ENCODE assay signal across 8 mouse cellular contexts in the genomic region with DNA sequence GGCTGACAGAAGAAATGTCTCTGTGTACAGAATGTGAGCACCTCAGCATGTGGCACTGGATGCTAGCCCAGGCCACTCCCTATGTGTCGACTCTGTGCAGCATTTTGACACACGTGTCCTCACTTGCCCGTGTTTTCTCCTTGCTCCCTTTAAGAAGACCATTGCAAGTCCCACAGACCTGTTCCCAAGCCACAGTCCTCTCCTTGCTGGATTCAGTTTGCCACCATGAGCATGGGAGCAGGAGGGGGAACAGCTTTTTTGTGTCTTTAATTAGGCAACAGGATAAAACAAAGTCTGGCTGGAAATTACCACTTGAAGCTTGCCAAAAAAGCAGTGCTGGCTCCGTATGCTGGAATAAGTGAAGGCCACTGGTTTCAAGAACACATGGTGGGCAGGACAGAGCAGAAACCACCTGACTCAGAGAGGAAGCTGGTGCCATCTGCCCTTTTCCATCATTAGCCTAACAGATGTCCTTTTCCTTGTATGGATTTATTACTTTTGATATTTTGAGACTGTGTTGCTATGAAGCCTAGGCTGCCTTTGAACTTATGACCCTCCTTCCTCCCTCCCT. TPM values are rescaled to one million over a fixed set of nuclear protein-coding genes. Genes with fewer than 3 reads are reported as not detected.
DNase-seq lines count a peak whose midpoint lies in the region; ATAC-seq and TF ChIP-seq lines count a peak whose summit lies in the region.

No protein-coding gene starts in this region.

- 62% methylated on average over 4 of the region's 4 CpGs for WGBS in hindbrain, embryonic 13.5 days
- 53% methylated on average over 4 of the region's 4 CpGs for WGBS in hindbrain, embryonic 14.5 days
- WGBS in liver, embryonic 11.5 days, result 77% methylated on average over 4 of the region's 4 CpGs

- peaks cover 21% of the 10 kb centered on the region for H3K36me3 ChIP-seq in hindbrain, embryonic 13.5 days
- H3K36me3 ChIP-seq in hindbrain, embryonic 14.5 days (replicated peaks; ENCODE audit: control insufficient read depth, insufficient read depth), result peaks cover 19% of the 10 kb centered on the region
- peaks cover 19% of the 10 kb centered on the region for H3K36me3 ChIP-seq in C2C12 (ENCODE audit: control insufficient read depth, insufficient read depth)
- H3K36me3 ChIP-seq in liver, embryonic 11.5 days (ENCODE audit: control insufficient read depth, insufficient read depth, low read length), result peaks cover 5% of the 10 kb centered on the region

- no peak overlapping the region for H3K4me3 ChIP-seq in hindbrain, embryonic 13.5 days
- H3K4me3 ChIP-seq in hindbrain, embryonic 14.5 days (replicated peaks; ENCODE audit: low read length), result no peak overlapping the region
- no peak overlapping the region for H3K4me3 ChIP-seq in C2C12 (ENCODE audit: insufficient read depth, poor library complexity, severe bottlenecking)
- no peak overlapping the region for H3K4me3 ChIP-seq in layer of hippocampus, adult 2 months
- no peak overlapping the region for H3K4me3 ChIP-seq in liver, embryonic 11.5 days (ENCODE audit: low read depth, low read length)

- H3K79me2 ChIP-seq in C2C12 (ENCODE audit: control insufficient read depth, insufficient read depth), result no peaks in the 10 kb centered on the region

- TF ChIP-seq CTCF in C2C12 (IDR thresholded peaks at IDR 0.05; ENCODE audit: control insufficient read depth, insufficient read depth, insufficient read length), result no peak
- TF ChIP-seq CTCF in layer of hippocampus, adult 2 months (conservative IDR thresholded peaks at IDR 0.05), result no peak

- peak overlapping the region; percentile 13; the same call in 1 of the 2 replicates for H3K27ac ChIP-seq in hindbrain, embryonic 13.5 days
- H3K27ac ChIP-seq in hindbrain, embryonic 14.5 days, result no peak overlapping the region
- peak overlapping the region; percentile 46; the same call in 1 of the 2 replicates for H3K27ac ChIP-seq in layer of hippocampus, adult 2 months
- no peak overlapping the region for H3K27ac ChIP-seq in liver, embryonic 11.5 days (ENCODE audit: low read depth, low read length)

- no peak overlapping the region for H3K4me2 ChIP-seq in hindbrain, embryonic 13.5 days
- no peak overlapping the region for H3K4me2 ChIP-seq in hindbrain, embryonic 14.5 days (replicated peaks)
- H3K4me2 ChIP-seq in liver, embryonic 11.5 days, result no peak overlapping the region

- DNase-seq in hindbrain, embryonic 14.5 days (ENCODE audit: low spot score), result no peak
- peak; percentile 38 to 77 for DNase-seq in layer of hippocampus, adult 2 months (ENCODE audit: low spot score in 2 of 2)
- no peak for DNase-seq in liver, embryonic 11.5 days (ENCODE audit: low spot score)
- DNase-seq in gastrocnemius, postnatal 4 days (ENCODE audit: low spot score in 2 of 2), result no peak
- DNase-seq in right cerebral cortex, postnatal 14 days, result no peak

- no peak overlapping the region for H3ac ChIP-seq in C2C12 (ENCODE audit: control insufficient read depth, insufficient read length, low read depth)

- H3K79me3 ChIP-seq in C2C12 (ENCODE audit: low read depth), result no peaks in the 10 kb centered on the region

- no peaks in the 10 kb centered on the region for H3K27me3 ChIP-seq in hindbrain, embryonic 13.5 days
- H3K27me3 ChIP-seq in hindbrain, embryonic 14.5 days (ENCODE audit: control insufficient read depth, insufficient read depth, low read length), result no peaks in the 10 kb centered on the region
- no peaks in the 10 kb centered on the region for H3K27me3 ChIP-seq in C2C12 (ENCODE audit: control insufficient read depth, insufficient read depth, insufficient read length)
- H3K27me3 ChIP-seq in liver, embryonic 11.5 days (replicated peaks; ENCODE audit: control insufficient read depth, insufficient read depth, low read length), result no peaks in the 10 kb centered on the region

- H3K9ac ChIP-seq in hindbrain, embryonic 13.5 days, result no peak overlapping the region
- no peak overlapping the region; the same call in 1 of the 2 replicates for H3K9ac ChIP-seq in hindbrain, embryonic 14.5 days
- no peak overlapping the region for H3K9ac ChIP-seq in liver, embryonic 11.5 days (ENCODE audit: low read depth, low read length)

- H3K4me1 ChIP-seq in hindbrain, embryonic 13.5 days (replicated peaks), result peaks cover 41% of the 10 kb centered on the region
- H3K4me1 ChIP-seq in hindbrain, embryonic 14.5 days (replicated peaks; ENCODE audit: control insufficient read depth, insufficient read depth, low read length), result peaks cover 3% of the 10 kb centered on the region
- no peaks in the 10 kb centered on the region for H3K4me1 ChIP-seq in liver, embryonic 11.5 days (replicated peaks; ENCODE audit: control insufficient read depth, insufficient read depth, low read length)

- no peaks in the 10 kb centered on the region for H3K9me3 ChIP-seq in hindbrain, embryonic 13.5 days
- H3K9me3 ChIP-seq in hindbrain, embryonic 14.5 days (ENCODE audit: control insufficient read depth, low read length), result no peaks in the 10 kb centered on the region
- H3K9me3 ChIP-seq in liver, embryonic 11.5 days (ENCODE audit: control insufficient read depth, low read length), result no peaks in the 10 kb centered on the region

- ATAC-seq in hindbrain, embryonic 13.5 days (ENCODE audit: low FRiP score), result no peak
- ATAC-seq in hindbrain, embryonic 14.5 days (ENCODE audit: low FRiP score), result no peak
- ATAC-seq in cerebellum, adult (ENCODE audit: insufficient number of reproducible peaks, low FRiP score, low TSS enrichment), result peak; percentile 62; the same call in 1 of the 2 replicates
- no peak for ATAC-seq in liver, embryonic 11.5 days (replicated peaks; ENCODE audit: low FRiP score)

TF ChIP-seq in C2C12, 6 proteins besides CTCF, POLR2A, EP300 and RAD21:
- TF ChIP-seq MYOD1 (IDR thresholded peaks at IDR 0.05; ENCODE audit: control insufficient read depth, insufficient read length, low read depth) (peak; percentile 71), MYOG (IDR thresholded peaks at IDR 0.05; ENCODE audit: control insufficient read depth, extremely low read depth, insufficient read length) (no peak), CEBPB (IDR thresholded peaks at IDR 0.05; ENCODE audit: low read depth) (no peak), MAX (IDR thresholded peaks at IDR 0.05) (no peak), USF1 (IDR thresholded peaks at IDR 0.05; ENCODE audit: low read depth) (peak; percentile 31)

RNA-seq across cellular contexts. Expression of a gene that starts 12.0 kb away (rescaled TPM):
- polyA plus RNA-seq in hindbrain, embryonic 13.5 days (2015; fragmentation: Nextera tagmentation; extraction: Ambion mirVana), result 121 and 124 TPM in 2 replicates
- 127 TPM in 2 replicates for polyA plus RNA-seq in hindbrain, embryonic 14.5 days (2014; fragmentation: Nextera tagmentation; extraction: Ambion mirVana)
- 34.2 TPM for polyA plus RNA-seq in C2C12 (2012; fragmentation: generic; extraction: Trizol)
- 10 to 100 TPM; 49.9 to 56.2 TPM for total RNA-seq in layer of hippocampus, adult 2 months (2021)
- 137 and 144 TPM in 2 replicates for polyA plus RNA-seq in liver, embryonic 11.5 days (2014; fragmentation: Nextera tagmentation; extraction: Ambion mirVana)
- total RNA-seq in gastrocnemius, postnatal 4 days (2021), result 10 to 100 TPM; 51.7 to 55.4 TPM

RNA-seq across cellular contexts. Expression of a gene that starts 12.0 kb away (rescaled TPM):
- 20.0 and 20.4 TPM in 2 replicates for polyA plus RNA-seq in hindbrain, embryonic 13.5 days (2015; fragmentation: Nextera tagmentation; extraction: Ambion mirVana)
- polyA plus RNA-seq in hindbrain, embryonic 14.5 days (2014; fragmentation: Nextera tagmentation; extraction: Ambion mirVana), result 23.3 and 25.0 TPM in 2 replicates
- polyA plus RNA-seq in C2C12 (2012; fragmentation: generic; extraction: Trizol), result 20.9 TPM
- total RNA-seq in layer of hippocampus, adult 2 months (2021), result 10 to 100 TPM; 15.7 to 18.3 TPM
- 36.3 and 37.0 TPM in 2 replicates for polyA plus RNA-seq in liver, embryonic 11.5 days (2014; fragmentation: Nextera tagmentation; extraction: Ambion mirVana)
- total RNA-seq in gastrocnemius, postnatal 4 days (2021), result 10 to 100 TPM; 12.9 to 14.8 TPM

RNA-seq across cellular contexts. Expression of a gene that starts 38.1 kb away (rescaled TPM):
- 12.6 and 15.6 TPM in 2 replicates for polyA plus RNA-seq in hindbrain, embryonic 13.5 days (2015; fragmentation: Nextera tagmentation; extraction: Ambion mirVana)
- polyA plus RNA-seq in hindbrain, embryonic 14.5 days (2014; fragmentation: Nextera tagmentation; extraction: Ambion mirVana), result 13.9 and 19.7 TPM in 2 replicates
- 19.4 TPM for polyA plus RNA-seq in C2C12 (2012; fragmentation: generic; extraction: Trizol)
- 1 to 10 TPM; 4.9 to 5.6 TPM for total RNA-seq in layer of hippocampus, adult 2 months (2021)
- polyA plus RNA-seq in liver, embryonic 11.5 days (2014; fragmentation: Nextera tagmentation; extraction: Ambion mirVana), result 50.2 and 58.3 TPM in 2 replicates
- total RNA-seq in gastrocnemius, postnatal 4 days (2021), result 1 to 10 TPM; 3.5 to 5.2 TPM

RNA-seq across cellular contexts. Expression of a gene that starts 38.1 kb away (rescaled TPM):
- polyA plus RNA-seq in hindbrain, embryonic 13.5 days (2015; fragmentation: Nextera tagmentation; extraction: Ambion mirVana), result 0.62 and 1.4 TPM in 2 replicates
- polyA plus RNA-seq in hindbrain, embryonic 14.5 days (2014; fragmentation: Nextera tagmentation; extraction: Ambion mirVana), result 0.62 TPM in 1 of 2 replicates, not detected in the other
- 0.46 TPM for polyA plus RNA-seq in C2C12 (2012; fragmentation: generic; extraction: Trizol)
- total RNA-seq in layer of hippocampus, adult 2 months (2021), result 1 to 10 TPM in 1 of 2 experiments, under 1 TPM in 1; 0.91 to 1.6 TPM
- 0.74 TPM in 1 of 2 replicates, not detected in the other for polyA plus RNA-seq in liver, embryonic 11.5 days (2014; fragmentation: Nextera tagmentation; extraction: Ambion mirVana)
- total RNA-seq in gastrocnemius, postnatal 4 days (2021), result not detected

Comparison
In these comparisons a context has a peak if more than half of its experiments do, and no peak if none do; other contexts are left out.
1. H3K27ac ChIP-seq: peak in hindbrain, embryonic 13.5 days (single experiment) and layer of hippocampus, adult 2 months (single experiment); none in hindbrain, embryonic 14.5 days (single experiment) and liver, embryonic 11.5 days (single experiment).
2. DNase-seq: peak in layer of hippocampus, adult 2 months (2 of 2); none in hindbrain, embryonic 14.5 days (single experiment), liver, embryonic 11.5 days (single experiment), gastrocnemius, postnatal 4 days (0 of 2) and right cerebral cortex, postnatal 14 days (single experiment).